Mouse (Mus musculus) kidney, adult 2 months (tissue): ENCODE results near the gene Sox12. TPM values are rescaled to one million over a fixed set of nuclear protein-coding genes. Genes with fewer than 3 reads are reported as not detected.
A peak's percentile ranks its signal among the peaks of the same experiment; 100 is the strongest.

Experiments used
- DNase-seq: peaks from one replicate; pipeline ENCODE4 v3.0.0; 2021
- H3K27ac ChIP-seq: fragments of 200-500 bp; 2 replicates; pipeline ENCODE4 v1.5.1; 2012; ENCODE audit warnings: low read depth, low read length, control low read depth, inconsistent platforms; ENCODE audit not compliant: insufficient read depth
- H3K27me3 ChIP-seq: fragments of 200-500 bp; replicated peaks from 2 replicates; pipeline ENCODE4 v1.6.1; 2012; ENCODE audit warnings: mild to moderate bottlenecking, moderate library complexity, low read length, inconsistent platforms; ENCODE audit not compliant: control insufficient read depth, insufficient read depth
- H3K36me3 ChIP-seq: fragments of 200-500 bp; 2 replicates; pipeline ENCODE4 v1.6.1; 2012; ENCODE audit warnings: mild to moderate bottlenecking, moderate library complexity, low read length, inconsistent platforms; ENCODE audit not compliant: control insufficient read depth, insufficient read depth
- H3K4me1 ChIP-seq: fragments of 200-500 bp; 2 replicates; pipeline ENCODE4 v1.6.1; 2011; ENCODE audit warnings: low read length; ENCODE audit not compliant: control insufficient read depth, insufficient read depth
- H3K4me3 ChIP-seq: fragments of 200-500 bp; 2 replicates; pipeline ENCODE4 v1.5.1; 2011; ENCODE audit warnings: mild to moderate bottlenecking, low read depth, low read length, control low read depth; ENCODE audit not compliant: insufficient read depth
- CTCF ChIP-seq: fragments of 200-500 bp; conservative IDR thresholded peaks from 2 replicates; pipeline ENCODE4 v1.5.1; 2011; ENCODE audit warnings: low read depth, mild to moderate bottlenecking, control low read depth, low read length, moderate library complexity, mixed read lengths; ENCODE audit not compliant: insufficient read depth, insufficient read length
- POLR2A ChIP-seq: fragments of 200-500 bp; IDR thresholded peaks from one replicate; pipeline ENCODE4 v1.6.1; 2011; ENCODE audit warnings: low read depth, low read length, control low read depth
- WGBS: fragments of 180-500 bp; shearing (Covaris S2); methylation state at CpG from one replicate; pipeline ENCODE4 v1.1.7; 2018; 5-methylcytosine and 5-hydroxymethylcytosine counted together
- polyA plus RNA-seq: library from polyadenylated mRNA; depleted of rRNA; stranded (reverse); fragments of >200 nt; gene quantifications from 2 replicates; pipeline ENCODE4 v1.2.3, GENCODE M21; 2012; rRNA removed

Sox12 gene
- 9.1 and 9.5 TPM in 2 replicates for polyA plus RNA-seq

DNA sequence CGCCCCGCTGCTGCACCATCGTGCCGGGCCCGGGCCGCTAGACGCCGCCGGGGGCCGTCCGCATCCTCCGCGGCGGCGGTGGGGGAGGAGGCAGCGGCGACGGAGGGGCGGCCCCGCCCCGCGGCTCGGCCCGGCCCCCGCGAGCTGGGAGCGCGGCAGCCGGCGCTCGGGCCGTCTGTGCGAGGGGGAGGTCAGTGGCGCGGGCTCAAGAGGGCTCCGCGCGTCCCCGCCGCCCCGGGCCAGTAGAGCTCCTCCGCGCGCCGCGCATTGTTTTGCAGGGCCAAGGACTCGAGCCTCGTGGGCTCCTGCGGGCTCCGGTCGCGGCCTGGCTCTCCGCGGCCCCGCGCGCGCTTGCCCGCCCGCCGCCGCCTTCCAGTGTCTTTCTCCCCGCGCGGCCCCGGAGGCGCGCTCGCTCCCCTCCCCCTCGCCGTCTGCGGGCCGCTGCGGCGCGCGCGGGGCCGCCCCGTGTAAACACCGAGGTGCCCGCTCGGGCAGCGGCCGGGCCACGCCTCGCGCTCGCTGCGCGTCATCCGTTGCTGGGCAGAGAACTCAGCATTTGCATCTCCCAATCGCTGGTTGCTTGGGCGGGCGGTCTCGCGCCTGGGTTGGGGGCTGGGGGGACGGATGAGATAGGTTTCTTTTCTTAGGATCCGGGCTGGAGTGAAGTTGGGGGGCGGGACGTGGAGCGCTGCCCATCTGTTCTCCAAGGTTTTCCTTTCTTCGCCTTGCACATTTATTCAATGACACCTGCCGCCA lies at the start of gene Sox12:
Gene Sox12 (minus strand): TSS at position 384 of the 756 bp plus-strand sequence.
- Histone ChIP-seq H3K27ac (peak within 1 kb of the TSS; percentile 88), H3K27me3 (no peaks in the 10 kb centered on the region), H3K36me3 (no peaks in the 10 kb centered on the region), H3K4me3 (peak within 1 kb of the TSS; percentile 88), H3K4me1 (no peaks in the 10 kb centered on the region; the same call in 1 of the 2 replicates)
- peak; percentile 97 for DNase-seq
- WGBS: 2% methylated on average over 103 of the region's 104 CpGs
- TF ChIP-seq POLR2A (no peak), CTCF (no peak)

DNA sequence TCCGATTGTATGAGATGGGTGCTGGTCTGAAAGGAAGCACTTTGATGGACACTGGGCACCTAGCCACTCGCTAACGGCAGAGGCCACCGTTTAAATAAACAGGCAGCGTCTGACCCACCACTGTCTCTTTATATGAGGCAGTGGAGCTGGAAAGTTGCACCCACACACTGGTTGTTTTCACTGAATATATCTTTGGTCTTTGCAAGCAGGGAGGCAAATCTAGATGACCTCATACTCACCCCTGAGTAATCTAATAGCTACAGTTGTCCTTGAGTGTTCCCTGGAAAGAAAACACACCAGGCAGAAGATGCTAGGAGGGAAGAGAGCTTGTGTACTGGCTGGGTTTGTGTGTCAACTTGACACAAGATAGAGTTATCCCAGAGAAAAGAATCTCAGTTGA lies 49.6 kb upstream of the Sox12 start:
- Histone ChIP-seq H3K4me1 (no peaks in the 10 kb centered on the region), H3K4me3 (no peak overlapping the region), H3K27me3 (no peaks in the 10 kb centered on the region), H3K27ac (no peak overlapping the region), H3K36me3 (no peaks in the 10 kb centered on the region)
- no peak for TF ChIP-seq POLR2A
- TF ChIP-seq CTCF: no peak
- DNase-seq: no peak
- WGBS: 35% methylated on average over 5 of the region's 5 CpGs

DNA sequence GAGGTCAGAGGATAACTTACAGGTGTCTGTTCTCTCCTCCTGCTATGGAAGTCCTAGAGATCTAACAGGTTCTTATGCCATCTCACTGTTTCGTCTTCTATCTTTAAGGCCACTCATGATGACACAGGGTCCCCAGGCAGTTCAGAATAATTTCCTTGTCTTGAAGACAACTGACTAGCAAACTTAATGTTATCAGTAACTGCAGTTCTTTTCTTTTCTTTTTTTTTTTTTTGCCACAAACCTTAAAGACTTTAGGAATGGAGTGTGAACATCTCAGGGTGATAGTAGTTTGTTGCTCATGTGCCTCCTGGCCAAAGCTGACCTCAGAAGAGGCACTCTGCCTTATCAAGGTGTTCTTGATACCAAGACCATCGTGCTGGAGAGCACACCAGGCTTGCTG lies 48.8 kb upstream of the Sox12 start:
- no peak overlapping the region for H3K4me3 ChIP-seq
- no peaks in the 10 kb centered on the region for H3K4me1 ChIP-seq
- WGBS: 76% methylated on average over 2 of the region's 2 CpGs
- H3K36me3 ChIP-seq: no peaks in the 10 kb centered on the region
- TF ChIP-seq CTCF: no peak
- no peak for TF ChIP-seq POLR2A
- no peak for DNase-seq
- H3K27me3 ChIP-seq: no peaks in the 10 kb centered on the region
- H3K27ac ChIP-seq: no peak overlapping the region

DNA sequence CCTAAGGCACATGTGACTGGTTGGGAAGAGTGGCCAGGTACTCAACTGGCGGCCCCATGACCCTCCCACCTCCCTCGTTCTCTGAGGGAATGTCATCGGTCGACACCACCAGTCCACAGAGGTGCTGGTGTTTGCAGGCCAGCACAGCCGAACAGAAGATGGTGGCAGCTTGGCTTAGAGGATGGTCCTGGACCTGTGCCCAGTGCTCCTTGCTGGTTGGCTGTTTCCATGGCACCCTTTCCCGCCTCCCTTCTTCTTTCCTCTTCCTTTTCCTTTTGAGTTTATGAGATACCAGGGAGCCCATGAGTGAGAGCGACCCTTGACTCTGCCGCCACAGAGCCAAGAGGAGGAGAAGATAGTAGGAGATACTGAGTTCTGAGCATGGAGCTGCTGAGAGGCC lies 45.4 kb upstream of the Sox12 start:
- WGBS: 84% methylated on average over 8 of the region's 8 CpGs
- no peaks in the 10 kb centered on the region for H3K27me3 ChIP-seq
- no peak overlapping the region for H3K27ac ChIP-seq
- TF ChIP-seq CTCF (no peak), POLR2A (no peak)
- H3K36me3 ChIP-seq: no peaks in the 10 kb centered on the region
- H3K4me1 ChIP-seq: no peaks in the 10 kb centered on the region
- H3K4me3 ChIP-seq: no peak overlapping the region
- no peak for DNase-seq

DNA sequence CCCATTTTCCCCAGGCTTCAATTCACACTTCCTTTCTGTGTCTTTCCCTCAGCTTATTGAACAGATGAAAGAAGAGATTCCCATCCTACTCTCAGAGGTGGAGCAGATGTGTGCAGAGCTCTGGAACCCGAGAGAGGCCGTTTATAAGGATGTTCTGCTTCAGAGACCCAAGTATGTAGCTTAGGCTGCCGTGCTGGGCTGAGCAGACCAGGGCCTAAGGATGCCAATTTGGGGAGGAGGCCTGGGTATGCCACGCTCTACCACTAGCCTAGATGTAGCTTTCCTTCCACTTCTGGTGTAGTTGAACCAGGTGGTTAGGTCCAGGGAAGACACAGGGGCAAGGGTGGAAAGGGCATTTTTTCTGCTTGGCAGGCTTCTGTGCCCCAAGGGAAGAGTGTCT lies 44.5 kb upstream of the Sox12 start:
- Histone ChIP-seq H3K27ac (no peak overlapping the region), H3K4me1 (peaks cover 1% of the 10 kb centered on the region), H3K36me3 (no peaks in the 10 kb centered on the region), H3K27me3 (no peaks in the 10 kb centered on the region), H3K4me3 (no peak overlapping the region)
- 49% methylated on average over 4 of the region's 4 CpGs for WGBS
- TF ChIP-seq POLR2A: no peak
- TF ChIP-seq CTCF: no peak
- no peak for DNase-seq

DNA sequence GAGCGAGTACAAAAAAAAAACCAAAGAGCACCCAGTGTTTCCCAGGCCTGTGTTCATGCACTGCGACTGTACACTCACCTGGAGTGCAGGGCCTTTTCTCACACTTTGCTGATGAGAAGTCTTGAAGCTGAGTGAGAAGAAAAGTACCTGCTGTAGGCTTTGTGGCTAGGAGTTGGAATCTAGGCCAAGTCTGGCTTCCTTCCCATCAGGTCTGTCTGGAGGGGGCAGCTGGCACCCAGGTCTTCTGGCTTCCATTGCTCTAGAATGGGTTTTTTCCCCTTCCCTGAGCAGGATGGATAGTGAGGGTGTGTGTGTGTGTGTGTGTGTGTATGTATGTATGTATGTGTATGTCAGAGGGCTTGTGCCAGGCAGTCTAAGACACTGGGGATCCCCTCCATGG lies 42.0 kb upstream of the Sox12 start:
- Histone ChIP-seq H3K27me3 (no peaks in the 10 kb centered on the region), H3K36me3 (no peaks in the 10 kb centered on the region), H3K4me1 (peaks cover 15% of the 10 kb centered on the region), H3K4me3 (no peak overlapping the region), H3K27ac (no peak overlapping the region)
- no peak for DNase-seq
- WGBS: 98% methylated on average over 2 of the region's 2 CpGs
- TF ChIP-seq CTCF: no peak

DNA sequence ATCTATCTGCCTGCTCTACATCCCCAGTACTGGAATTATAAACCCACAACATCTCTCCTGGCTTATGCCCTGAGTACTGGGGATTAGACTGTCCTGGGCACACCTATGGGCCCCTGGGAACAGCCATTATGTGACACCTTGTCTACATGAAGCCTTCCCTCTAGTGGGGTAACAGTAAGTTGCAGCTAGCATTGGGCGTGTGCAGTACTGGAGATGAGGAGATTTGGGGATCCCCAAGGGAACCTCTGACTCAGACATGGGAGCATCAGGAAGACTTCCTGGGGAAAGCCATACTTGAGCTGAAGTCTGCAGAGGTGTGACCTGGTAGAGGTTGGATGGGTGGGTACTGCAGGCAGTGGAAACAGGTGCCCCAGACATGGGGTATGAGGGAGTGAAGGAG lies 41.1 kb upstream of the Sox12 start:
- Histone ChIP-seq H3K4me1 (peaks cover 15% of the 10 kb centered on the region), H3K4me3 (no peak overlapping the region), H3K27ac (no peak overlapping the region), H3K36me3 (no peaks in the 10 kb centered on the region), H3K27me3 (no peaks in the 10 kb centered on the region)
- 85% methylated on average over 1 of the region's 1 CpGs for WGBS
- DNase-seq: no peak
- TF ChIP-seq CTCF (no peak), POLR2A (no peak)
